Mouse (Mus musculus): ENCODE results near the gene Pnmal2.
A peak's percentile ranks its signal among the peaks of the same experiment; 100 is the strongest.

DNA sequence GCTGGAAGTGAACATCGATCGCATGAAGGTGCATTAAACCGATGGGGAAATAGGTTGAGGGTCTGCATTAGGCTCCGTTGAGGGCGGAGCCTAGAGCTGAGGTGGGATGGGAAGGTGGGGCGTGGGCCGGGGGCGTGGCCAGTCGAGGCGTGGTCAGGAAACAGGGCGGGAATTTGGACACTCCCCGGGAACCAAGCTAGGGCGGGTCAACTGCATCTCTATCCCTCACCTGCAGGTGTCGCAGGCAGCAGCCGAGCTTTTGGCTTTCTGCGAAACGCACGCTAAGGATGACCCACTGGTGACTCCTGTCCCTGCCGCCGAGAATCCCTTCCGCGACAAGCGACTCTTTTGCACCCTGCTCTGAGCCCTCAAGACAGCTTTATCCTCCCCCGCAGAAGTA, 49.5 kb upstream of the Pnmal2 start:
- TF ChIP-seq CTCF (IDR thresholded peaks at IDR 0.05; ENCODE audit: borderline replicate concordance, insufficient read depth, low read length) = peak; percentile 86; the same call in 1 of the 2 replicates
- no peak for TF ChIP-seq POLR2A (IDR thresholded peaks at IDR 0.05; ENCODE audit: low read depth, low read length)
